Mouse (Mus musculus) ES-E14 (cell line): ENCODE data around the gene R3hdm4.

Source experiments
- MAFK ChIP-seq: IDR thresholded peaks from 2 replicates; pipeline ENCODE4 v1.6.1; 2014; ENCODE audit warnings: mild to moderate bottlenecking, low read depth, low read length, inconsistent platforms; ENCODE audit not compliant: insufficient read depth
- ZC3H11A ChIP-seq: IDR thresholded peaks from 2 replicates; pipeline ENCODE4 v1.6.1; 2012; ENCODE audit warnings: low read depth, mild to moderate bottlenecking, inconsistent platforms, low read length, borderline replicate concordance
- ZNF384 ChIP-seq: IDR thresholded peaks from 2 replicates; pipeline ENCODE4 v1.6.1; 2012; ENCODE audit warnings: low read depth, low read length, inconsistent platforms

DNA sequence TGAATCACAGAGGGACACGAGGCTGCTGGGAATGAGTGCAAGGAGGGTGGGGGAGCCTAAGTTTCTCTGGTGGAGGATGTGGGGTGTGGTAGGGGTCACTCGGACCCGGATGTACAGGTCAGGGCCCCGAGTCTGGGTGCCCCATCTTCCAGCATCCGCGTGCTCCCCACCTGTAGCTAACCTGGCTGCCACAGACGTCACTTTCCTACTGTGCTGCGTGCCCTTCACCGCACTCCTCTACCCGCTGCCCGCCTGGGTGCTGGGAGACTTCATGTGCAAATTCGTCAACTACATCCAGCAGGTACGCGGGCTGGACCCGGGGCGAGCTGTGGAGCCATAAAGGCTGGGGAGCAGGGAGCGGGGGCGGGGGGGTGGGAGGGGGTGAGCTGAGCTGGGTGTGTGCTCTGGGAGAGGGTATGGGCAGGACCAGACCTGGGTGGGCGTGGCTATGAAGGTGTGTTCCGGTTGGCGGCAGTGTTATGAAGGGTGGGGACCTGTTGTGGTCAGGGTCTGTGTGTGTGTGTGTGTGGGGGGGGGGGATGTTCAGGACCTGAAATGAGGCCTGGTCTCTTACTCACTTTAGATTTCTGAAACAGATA, 1.7 kb downstream of the R3hdm4 start:
- no peak for TF ChIP-seq ZC3H11A
- TF ChIP-seq MAFK = no peak
- TF ChIP-seq ZNF384 = no peak
